Mouse (Mus musculus) T-helper 17 cell (primary cell): Measurements from ENCODE around the gene Gstcd.

Experiments
- in situ Hi-C, 2 experiments: fragments of 300-600 bp; cut with MboI, MseI; formaldehyde crosslinking; loops; 1 replicate in 1 of 2; 2 replicates in 1 of 2; pipeline ENCODE4 v1.15.1; 2025; ENCODE audit warnings: high pct_unique_total_duplicates in 2 of 2

The Gstcd gene

GRCm38 (mm10) chr3:133033145-133033755 is 58.6 kb downstream of the Gstcd start:
- in situ Hi-C loops = no loop called here

DNA sequence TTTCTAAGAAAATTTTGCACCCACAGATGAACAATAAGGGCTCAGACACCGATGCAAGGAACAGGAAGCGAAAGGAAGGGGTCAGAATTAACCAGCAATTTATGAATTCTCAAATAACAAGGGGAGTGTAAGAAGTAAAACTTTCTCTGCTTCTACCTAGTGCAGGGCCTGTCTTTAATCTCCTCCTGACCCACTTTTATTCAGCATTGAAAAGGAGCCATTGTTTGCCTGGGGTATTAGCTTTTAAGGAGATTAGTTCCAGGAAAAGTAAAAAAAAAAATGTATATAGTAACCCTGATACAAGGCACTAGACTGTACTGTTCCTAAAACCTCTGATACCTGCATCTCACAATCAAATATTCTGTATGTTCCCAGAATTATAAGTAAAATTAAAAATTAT is 64.9 kb downstream of the Gstcd start:
- in situ Hi-C loops = loop anchor here in 1 of 2 experiments (10.0 kb wide), 1 partner anchor 1188 kb away; no protein-coding TSS in a partner anchor

- in situ Hi-C loops = no loop called here
These were observed 84.6 kb downstream of the Gstcd start for GRCm38 (mm10) chr3:133007250-133007649.

DNA sequence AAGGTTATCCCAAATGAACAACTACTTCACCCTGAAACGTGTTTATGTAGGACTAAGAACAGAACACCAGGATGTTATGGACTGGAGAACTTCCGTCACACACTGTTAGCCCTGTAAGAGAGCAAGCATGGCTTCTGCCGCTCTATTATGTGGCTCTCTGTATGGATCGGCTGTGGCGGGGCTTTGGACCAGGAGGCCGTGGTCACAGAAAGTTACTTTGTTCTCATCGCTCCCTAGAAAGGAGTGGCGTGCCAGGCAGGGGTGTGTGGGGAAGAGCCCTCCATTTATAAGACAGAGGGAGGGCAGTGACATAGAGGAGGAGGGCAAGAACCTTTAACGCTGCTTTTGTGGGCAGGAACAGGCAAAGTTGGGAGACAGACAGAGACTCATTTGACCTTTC is 95.5 kb downstream of the Gstcd start:
- in situ Hi-C loops = no loop called here

- in situ Hi-C loops = no loop called here
These were observed 95.9 kb downstream of the Gstcd start for GRCm38 (mm10) chr3:132995904-132996267.

DNA sequence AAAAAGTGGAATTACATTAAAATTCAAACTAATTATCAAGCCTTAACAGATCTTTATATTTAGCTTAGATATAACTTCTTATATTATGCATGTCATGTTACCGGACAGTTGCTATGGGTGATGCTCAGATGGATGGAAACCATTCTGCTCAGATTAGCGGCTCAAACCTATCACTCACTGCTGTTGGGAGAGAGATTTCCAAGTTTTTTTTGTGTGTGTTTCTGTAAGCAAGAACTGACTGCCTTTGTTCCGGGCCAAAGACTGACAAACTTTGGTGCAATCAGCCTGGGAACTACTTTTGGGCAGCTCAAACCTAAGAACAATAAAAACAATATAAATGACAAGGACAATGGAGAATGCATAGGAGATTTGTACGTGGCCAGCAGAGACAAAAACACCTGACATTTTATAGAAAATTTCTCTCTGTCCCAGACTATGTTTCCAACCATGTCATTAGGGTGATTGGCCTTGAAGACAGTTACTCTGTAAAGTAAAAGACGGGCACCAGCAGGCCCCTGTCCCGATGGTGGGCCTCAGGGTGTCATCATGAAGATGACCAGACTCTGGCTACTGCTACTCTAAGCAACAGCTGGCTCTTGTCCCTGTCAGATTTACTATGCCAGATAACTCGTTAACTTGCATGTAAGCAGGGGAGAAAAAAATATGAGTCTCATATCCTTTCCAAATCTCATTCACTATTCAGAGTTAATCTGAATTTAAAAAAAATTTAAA is 96.5 kb downstream of the Gstcd start:
- in situ Hi-C loops = no loop called here

GRCm38 (mm10) chr3:132986188-132986587 is 105.6 kb downstream of the Gstcd start:
- in situ Hi-C loops = no loop called here

GRCm38 (mm10) chr3:132983845-132984485 is 107.9 kb downstream of the Gstcd start:
- in situ Hi-C loops = no loop called here

GRCm38 (mm10) chr3:132981968-132982367 is 109.9 kb downstream of the Gstcd start:
- in situ Hi-C loops = no loop called here

DNA sequence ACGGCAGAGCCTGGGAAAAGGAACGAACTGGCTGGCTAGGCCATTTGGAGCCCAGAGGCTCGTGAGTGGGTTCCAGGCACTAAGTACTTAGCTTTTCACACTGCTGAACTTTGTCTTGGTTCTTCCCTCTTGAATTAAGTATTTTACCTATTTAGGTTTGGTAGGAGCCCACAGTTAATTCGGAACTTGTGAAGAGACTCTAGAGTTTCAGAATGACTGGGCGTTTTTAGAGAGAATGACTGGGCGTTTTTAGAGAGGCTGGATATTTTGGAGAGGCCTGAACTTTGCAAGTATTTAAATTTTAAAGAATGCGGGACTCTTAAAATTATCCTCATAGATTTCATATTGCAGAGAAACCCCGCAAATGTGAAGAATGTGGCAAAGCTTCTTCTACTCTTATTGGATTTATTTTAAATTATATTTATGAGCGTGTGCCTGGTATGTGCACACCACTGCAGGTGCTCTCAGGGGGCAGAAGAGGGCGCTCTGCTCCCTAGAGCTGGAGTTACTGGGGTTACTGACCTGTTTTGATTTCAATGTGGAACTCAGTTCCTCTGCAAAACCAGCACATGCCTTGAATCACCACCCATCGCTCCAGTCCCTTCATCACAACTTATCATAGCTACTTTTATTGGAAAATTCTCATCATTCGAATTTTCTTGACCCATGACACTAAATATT is 111.9 kb downstream of the Gstcd start:
- in situ Hi-C loops = no loop called here

GRCm38 (mm10) chr3:132966255-132966654 is 125.6 kb downstream of the Gstcd start:
- in situ Hi-C loops = loop anchor here in 1 of 2 experiments (10.0 kb wide), 1 partner anchor 431 kb away; no protein-coding TSS in a partner anchor

DNA sequence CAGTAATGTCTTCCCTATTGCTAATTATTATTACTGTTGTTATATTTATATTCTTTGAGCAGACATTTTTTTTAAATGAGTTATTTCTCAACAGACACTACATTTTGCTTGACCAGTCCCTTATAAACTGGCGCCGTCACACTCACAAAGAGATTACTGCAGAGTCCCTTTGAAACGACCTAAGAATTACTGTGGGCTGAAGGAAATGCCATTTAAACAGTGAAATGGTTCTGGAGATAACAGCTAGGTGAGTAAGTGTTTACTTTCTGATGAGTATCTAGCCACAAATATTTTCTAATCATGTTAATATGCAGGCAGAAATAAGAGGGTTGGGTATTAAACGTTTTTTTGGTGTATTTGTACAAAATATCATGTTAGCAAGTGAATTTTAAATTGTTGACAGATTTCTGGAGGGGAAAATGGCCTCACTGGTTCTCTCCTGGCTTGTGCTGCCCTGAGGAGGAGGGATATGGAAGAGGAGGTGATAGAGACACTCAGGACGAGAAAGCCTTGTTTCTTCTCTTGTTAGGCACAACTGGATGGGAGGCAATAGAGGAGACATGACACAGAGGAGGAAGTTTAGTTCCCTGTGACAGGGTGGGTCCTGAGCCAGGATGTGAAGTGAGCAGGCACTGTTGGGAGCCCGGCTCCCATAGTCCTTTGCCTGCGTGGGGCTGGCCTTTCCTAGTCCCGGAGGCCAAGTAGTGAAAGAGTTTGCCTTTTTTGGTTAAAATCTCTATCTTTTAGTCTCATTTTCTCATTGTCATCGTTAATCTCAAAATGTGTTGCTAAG is 126.9 kb downstream of the Gstcd start:
- in situ Hi-C loops = loop anchor here in 1 of 2 experiments (10.0 kb wide), 1 partner anchor 430 kb away; no protein-coding TSS in a partner anchor

GRCm38 (mm10) chr3:132962631-132963361 is 129.0 kb downstream of the Gstcd start:
- in situ Hi-C loops = loop anchor here in 1 of 2 experiments (10.0 kb wide), 1 partner anchor 428 kb away; no protein-coding TSS in a partner anchor

- in situ Hi-C loops = no loop called here
These were observed 141.3 kb downstream of the Gstcd start for GRCm38 (mm10) chr3:132950529-132950880.

- in situ Hi-C loops = no loop called here
These were observed 141.9 kb downstream of the Gstcd start, which contains the start of gene Npnt for GRCm38 (mm10) chr3:132949791-132950528. Npnt (minus strand) TSS chr3:132950291.

- in situ Hi-C loops = no loop called here
These were observed 142.4 kb downstream of the Gstcd start for GRCm38 (mm10) chr3:132949380-132949790.

- in situ Hi-C loops = no loop called here
These were observed 143.5 kb downstream of the Gstcd start for GRCm38 (mm10) chr3:132948298-132948795.

DNA sequence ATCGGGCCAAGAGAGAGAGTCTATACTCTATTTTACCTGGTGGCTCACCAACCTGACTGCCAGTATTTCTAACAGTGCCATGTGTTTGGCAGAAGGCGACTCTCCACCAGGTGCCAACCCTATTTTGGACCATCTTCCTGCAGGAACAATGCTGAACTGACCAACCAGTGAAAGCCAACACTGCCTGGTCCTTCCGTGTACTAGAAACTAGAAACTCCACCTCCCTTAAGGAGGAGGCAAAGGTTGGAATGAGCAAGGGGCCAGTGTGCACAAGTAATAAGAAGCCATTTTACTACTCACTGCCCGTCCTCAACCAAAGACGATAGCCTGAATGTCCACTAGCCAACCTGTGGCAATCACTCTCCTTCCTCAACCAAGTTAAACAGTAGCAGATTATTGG is 145.7 kb downstream of the Gstcd start:
- in situ Hi-C loops = no loop called here

GRCm38 (mm10) chr3:132945669-132946068 is 146.2 kb downstream of the Gstcd start:
- in situ Hi-C loops = no loop called here
